ENCODE assay signal across 8 mouse cellular contexts in genomic region chr4:149772394-149772793, GRCm38 (mm10). TPM values are rescaled to one million over a fixed set of nuclear protein-coding genes. Genes with fewer than 3 reads are reported as not detected.
DNase-seq lines count a peak whose midpoint lies in the region; ATAC-seq and TF ChIP-seq lines count a peak whose summit lies in the region.

No protein-coding gene starts in this region.

- H3K27ac ChIP-seq in left cerebral cortex, adult 2 months: 0 out of 2 replicates have a peak overlapping the region, but pooled peaks have one; percentile 28
- no peak overlapping the region for H3K27ac ChIP-seq in hindbrain, postnatal 0 days
- H3K27ac ChIP-seq in midbrain, embryonic 15.5 days: no peak overlapping the region

- 15% methylated on average over 2 of the region's 2 CpGs for WGBS in hindbrain, postnatal 0 days
- 13% methylated on average over 2 of the region's 2 CpGs for WGBS in midbrain, embryonic 15.5 days

- peak overlapping the region; percentile 100 for H3K4me2 ChIP-seq in hindbrain, postnatal 0 days (ENCODE audit: low read depth, low read length)
- peak overlapping the region; percentile 96 for H3K4me2 ChIP-seq in midbrain, embryonic 15.5 days

- H3K4me3 ChIP-seq in left cerebral cortex, adult 2 months: peak overlapping the region; percentile 90
- H3K4me3 ChIP-seq in hindbrain, postnatal 0 days (ENCODE audit: low read length): no peak overlapping the region
- no peak overlapping the region for H3K4me3 ChIP-seq in midbrain, embryonic 15.5 days

- intact Hi-C loops in left cerebral cortex, adult 2 months (cut with DNase I): no loop called here
- intact Hi-C loops in left cerebral cortex, postnatal 14 days (cut with DNase I): no loop called here
- intact Hi-C loops in heart, postnatal 14 days (cut with DNase I): no loop called here
- intact Hi-C loops in left cerebral cortex, postnatal 10 days (cut with DNase I): no loop called here

- no peak for DNase-seq in left cerebral cortex, adult 2 months (ENCODE audit: extremely low spot score in 1 of 2, low spot score in 2 of 2)
- DNase-seq in left cerebral cortex, postnatal 14 days (ENCODE audit: low spot score in 2 of 2): no peak
- DNase-seq in cerebellum, postnatal 14 days: peak; percentile 60 to 67
- peak; percentile 70 for DNase-seq in hindbrain, postnatal 0 days (ENCODE audit: low spot score)
- no peak for DNase-seq in right cerebral cortex, adult 18-20 months
- no peak for DNase-seq in heart, postnatal 14 days
- no peak for DNase-seq in left cerebral cortex, postnatal 10 days (ENCODE audit: extremely low spot score in 1 of 2, low spot score in 2 of 2)

- no peak for ATAC-seq in hindbrain, postnatal 0 days
- ATAC-seq in midbrain, embryonic 15.5 days (replicated peaks): no peak

- H3K4me1 ChIP-seq in hindbrain, postnatal 0 days (ENCODE audit: insufficient read depth, low read length): peaks cover 11% of the 10 kb centered on the region; the same call in 1 of the 2 replicates
- peaks cover 15% of the 10 kb centered on the region for H3K4me1 ChIP-seq in midbrain, embryonic 15.5 days

- H3K9me3 ChIP-seq in hindbrain, postnatal 0 days (ENCODE audit: low read length): no peaks in the 10 kb centered on the region
- H3K9me3 ChIP-seq in midbrain, embryonic 15.5 days: no peaks in the 10 kb centered on the region

- peak; percentile 47 for TF ChIP-seq CTCF in left cerebral cortex, adult 2 months (IDR thresholded peaks at IDR 0.05)
- TF ChIP-seq CTCF in hindbrain, postnatal 0 days (IDR thresholded peaks at IDR 0.05; ENCODE audit: low read depth): peak; percentile 69

- H3K36me3 ChIP-seq in hindbrain, postnatal 0 days (ENCODE audit: insufficient read depth, low read length): no peaks in the 10 kb centered on the region
- H3K36me3 ChIP-seq in midbrain, embryonic 15.5 days (replicated peaks): no peaks in the 10 kb centered on the region

- no peak overlapping the region for H3K9ac ChIP-seq in hindbrain, postnatal 0 days (replicated peaks; ENCODE audit: low read length)
- H3K9ac ChIP-seq in midbrain, embryonic 15.5 days: no peak overlapping the region

- no peaks in the 10 kb centered on the region for H3K27me3 ChIP-seq in hindbrain, postnatal 0 days (ENCODE audit: insufficient read depth, low read length)
- peaks cover 8% of the 10 kb centered on the region; the same call in 1 of the 2 replicates for H3K27me3 ChIP-seq in midbrain, embryonic 15.5 days (replicated peaks)

RNA-seq across cellular contexts. Expression of gene Slc25a33, which starts 1.7 kb away (rescaled TPM):
- total RNA-seq in left cerebral cortex, adult 2 months (2021): 10 to 100 TPM; 25.9 to 30.2 TPM
- 10 to 100 TPM; 33.6 to 38.2 TPM for total RNA-seq in left cerebral cortex, postnatal 14 days (2021)
- total RNA-seq in hindbrain, postnatal 0 days (2014; rRNA removed): 20.4 and 21.6 TPM in 2 replicates
- polyA plus RNA-seq in hindbrain, postnatal 0 days (2015; fragmentation: Nextera tagmentation; extraction: Ambion mirVana): 38.2 and 39.6 TPM in 2 replicates
- polyA plus RNA-seq in midbrain, embryonic 15.5 days (2015; fragmentation: Nextera tagmentation; extraction: Ambion mirVana): 26.6 and 27.4 TPM in 2 replicates
- 10 to 100 TPM; 16.2 to 24.2 TPM for total RNA-seq in heart, postnatal 14 days (2021)
- total RNA-seq in left cerebral cortex, postnatal 10 days (2021): 10 to 100 TPM; 29.2 to 32.7 TPM

RNA-seq across cellular contexts. Expression of gene Tmem201, which starts 34.5 kb away (rescaled TPM):
- 10 to 100 TPM; 63.3 to 67.9 TPM for total RNA-seq in left cerebral cortex, adult 2 months (2021)
- 10 to 100 TPM; 63.9 to 66.8 TPM for total RNA-seq in left cerebral cortex, postnatal 14 days (2021)
- 69.8 and 80.2 TPM in 2 replicates for total RNA-seq in hindbrain, postnatal 0 days (2014; rRNA removed)
- 41.2 and 44.7 TPM in 2 replicates for polyA plus RNA-seq in hindbrain, postnatal 0 days (2015; fragmentation: Nextera tagmentation; extraction: Ambion mirVana)
- polyA plus RNA-seq in midbrain, embryonic 15.5 days (2015; fragmentation: Nextera tagmentation; extraction: Ambion mirVana): 51.1 and 51.4 TPM in 2 replicates
- total RNA-seq in heart, postnatal 14 days (2021): 10 to 100 TPM; 82.7 to 83.9 TPM
- total RNA-seq in left cerebral cortex, postnatal 10 days (2021): 10 to 100 TPM; 57.9 to 59.5 TPM

Comparison
In these comparisons a context has a peak if more than half of its experiments do, and no peak if none do; other contexts are left out.
1. DNase-seq: peak in cerebellum, postnatal 14 days (2 of 2) and hindbrain, postnatal 0 days (single experiment); none in left cerebral cortex, adult 2 months (0 of 2), left cerebral cortex, postnatal 14 days (0 of 2), right cerebral cortex, adult 18-20 months (single experiment), heart, postnatal 14 days (0 of 2) and left cerebral cortex, postnatal 10 days (0 of 2).